Mouse (Mus musculus) hindbrain, embryonic 16.5 days (tissue): ENCODE measurements at regions not wholly inside any gene's neighbourhood (a gene's known extent, or its start where the extent isn't known, plus 50 kb on each side); places are given as distances from the start of the nearest gene placed in this dataset.
A peak's percentile ranks its signal among the peaks of the same experiment; 100 is the strongest.

Source experiments
- ATAC-seq: fragments of 200-750 bp; cut with Nextera tagmentation; 2 replicates; pipeline ENCODE4 v1.8.0; 2017; ENCODE audit warnings: moderate TSS enrichment, moderate library complexity
- H3K27ac ChIP-seq: fragments of 300-500 bp; sonication (generic); 2 replicates; pipeline ENCODE4 v1.5.1; 2014; ENCODE audit warnings: low read depth, mild to moderate bottlenecking, control low read depth, low read length, moderate library complexity
- H3K27me3 ChIP-seq: fragments of 300-500 bp; sonication (generic); replicated peaks from 2 replicates; pipeline ENCODE4 v1.6.1; 2014; ENCODE audit warnings: low read length; ENCODE audit not compliant: control insufficient read depth, insufficient read depth
- H3K36me3 ChIP-seq: fragments of 300-500 bp; sonication (generic); 2 replicates; pipeline ENCODE4 v1.6.1; 2014; ENCODE audit warnings: mild to moderate bottlenecking, low read length, moderate library complexity, mixed read lengths; ENCODE audit not compliant: control insufficient read depth, insufficient read depth
- H3K4me1 ChIP-seq: fragments of 300-500 bp; sonication (generic); 2 replicates; pipeline ENCODE4 v1.6.1; 2014; ENCODE audit warnings: low read depth, low read length; ENCODE audit not compliant: control insufficient read depth, insufficient read depth
- H3K4me2 ChIP-seq: fragments of 300-500 bp; sonication (generic); 2 replicates; pipeline ENCODE4 v1.6.1; 2014; ENCODE audit warnings: mild to moderate bottlenecking, low read length, control low read depth, moderate library complexity
- H3K4me3 ChIP-seq: fragments of 300-500 bp; sonication (generic); 2 replicates; pipeline ENCODE4 v1.5.1; 2014; ENCODE audit warnings: mild to moderate bottlenecking, low read length, control low read depth, moderate library complexity
- H3K9ac ChIP-seq: fragments of 300-500 bp; sonication (generic); 2 replicates; pipeline ENCODE4 v1.6.1; 2014; ENCODE audit warnings: low read depth, mild to moderate bottlenecking, control low read depth, low read length, moderate library complexity
- H3K9me3 ChIP-seq: fragments of 300-500 bp; sonication (generic); 2 replicates; pipeline ENCODE4 v1.6.1; 2014; ENCODE audit warnings: mild to moderate bottlenecking, low read length, moderate library complexity; ENCODE audit not compliant: control insufficient read depth
- WGBS: fragments of 180-500 bp; shearing (Covaris S2); extraction: QIAGEN DNeasy Blood & Tissue Kit; methylation state at CpG from one replicate; pipeline ENCODE4 v1.1.7; 2014; 5-methylcytosine and 5-hydroxymethylcytosine counted together

- Histone ChIP-seq H3K4me1 (peaks cover 23% of the 10 kb centered on the region), H3K27ac (peak overlapping the region; percentile 92), H3K4me3 (no peak overlapping the region), H3K9me3 (no peaks in the 10 kb centered on the region), H3K27me3 (no peaks in the 10 kb centered on the region), H3K36me3 (no peaks in the 10 kb centered on the region), H3K4me2 (0 out of 2 replicates have a peak overlapping the region, but pooled peaks have one; percentile 20), H3K9ac (peak overlapping the region; percentile 54)
- 21% methylated on average over 17 of the region's 17 CpGs for WGBS
- ATAC-seq: peak; percentile 89
Observed at GRCm38 (mm10) chr14:24841715-24842496, 355.0 kb downstream of the Rps24 start.

GRCm38 (mm10) chr14:24843626-24844025, 356.7 kb downstream of the Rps24 start:
- Histone ChIP-seq H3K9me3 (no peaks in the 10 kb centered on the region), H3K9ac (no peak overlapping the region), H3K36me3 (no peaks in the 10 kb centered on the region), H3K4me1 (peaks cover 23% of the 10 kb centered on the region), H3K27ac (no peak overlapping the region), H3K4me2 (no peak overlapping the region), H3K27me3 (no peaks in the 10 kb centered on the region), H3K4me3 (no peak overlapping the region)
- 86% methylated on average over 4 of the region's 4 CpGs for WGBS
- ATAC-seq: no peak

GRCm38 (mm10) chr14:24850491-24850890, 363.6 kb downstream of the Rps24 start:
- no peak overlapping the region for H3K27ac ChIP-seq
- H3K9ac ChIP-seq: no peak overlapping the region
- no peaks in the 10 kb centered on the region for H3K27me3 ChIP-seq
- H3K4me3 ChIP-seq: no peak overlapping the region
- H3K4me2 ChIP-seq: no peak overlapping the region
- ATAC-seq: peak; percentile 61; the same call in 1 of the 2 replicates
- H3K9me3 ChIP-seq: no peaks in the 10 kb centered on the region
- 11% methylated on average over 1 of the region's 1 CpGs for WGBS
- no peaks in the 10 kb centered on the region for H3K4me1 ChIP-seq
- H3K36me3 ChIP-seq: no peaks in the 10 kb centered on the region

GRCm38 (mm10) chr14:24854459-24854858, 367.5 kb downstream of the Rps24 start:
- H3K27me3 ChIP-seq: no peaks in the 10 kb centered on the region
- H3K4me3 ChIP-seq: no peak overlapping the region
- H3K9ac ChIP-seq: no peak overlapping the region
- WGBS: 60% methylated on average over 4 of the region's 4 CpGs
- H3K36me3 ChIP-seq: no peaks in the 10 kb centered on the region
- H3K9me3 ChIP-seq: no peaks in the 10 kb centered on the region
- no peak overlapping the region for H3K27ac ChIP-seq
- no peak for ATAC-seq
- no peak overlapping the region for H3K4me2 ChIP-seq
- no peaks in the 10 kb centered on the region for H3K4me1 ChIP-seq

- H3K36me3 ChIP-seq: no peaks in the 10 kb centered on the region
- H3K4me1 ChIP-seq: no peaks in the 10 kb centered on the region; the same call in 1 of the 2 replicates
- no peak for ATAC-seq
- no peaks in the 10 kb centered on the region for H3K27me3 ChIP-seq
- H3K9ac ChIP-seq: no peak overlapping the region
- H3K4me2 ChIP-seq: no peak overlapping the region
- no peak overlapping the region for H3K27ac ChIP-seq
- WGBS: 79% methylated on average over 8 of the region's 8 CpGs
- no peaks in the 10 kb centered on the region for H3K9me3 ChIP-seq
- H3K4me3 ChIP-seq: no peak overlapping the region
Observed at GRCm38 (mm10) chr14:24862171-24862570, 375.2 kb downstream of the Rps24 start.

- H3K36me3 ChIP-seq: no peaks in the 10 kb centered on the region
- ATAC-seq: no peak
- H3K4me3 ChIP-seq: no peak overlapping the region
- H3K4me1 ChIP-seq: no peaks in the 10 kb centered on the region; the same call in 1 of the 2 replicates
- H3K27me3 ChIP-seq: no peaks in the 10 kb centered on the region
- 78% methylated on average over 7 of the region's 7 CpGs for WGBS
- H3K9ac ChIP-seq: no peak overlapping the region
- no peak overlapping the region for H3K4me2 ChIP-seq
- H3K9me3 ChIP-seq: no peaks in the 10 kb centered on the region
- H3K27ac ChIP-seq: no peak overlapping the region
Observed at GRCm38 (mm10) chr14:24862661-24863060, 375.7 kb downstream of the Rps24 start.

- 67% methylated on average over 8 of the region's 8 CpGs for WGBS
- Histone ChIP-seq H3K9ac (no peak overlapping the region; the same call in 1 of the 2 replicates), H3K9me3 (no peaks in the 10 kb centered on the region), H3K36me3 (no peaks in the 10 kb centered on the region), H3K4me3 (no peak overlapping the region), H3K4me1 (no peaks in the 10 kb centered on the region; the same call in 1 of the 2 replicates), H3K4me2 (no peak overlapping the region), H3K27ac (no peak overlapping the region), H3K27me3 (no peaks in the 10 kb centered on the region)
- 0 out of 2 replicates have a peak, but pooled peaks have one; percentile 28 for ATAC-seq
Observed at GRCm38 (mm10) chr14:24863116-24863515, 376.2 kb downstream of the Rps24 start.

- no peaks in the 10 kb centered on the region; the same call in 1 of the 2 replicates for H3K4me1 ChIP-seq
- WGBS: 74% methylated on average over 6 of the region's 6 CpGs
- no peaks in the 10 kb centered on the region for H3K36me3 ChIP-seq
- H3K9ac ChIP-seq: no peak overlapping the region
- H3K4me3 ChIP-seq: no peak overlapping the region
- H3K9me3 ChIP-seq: no peaks in the 10 kb centered on the region
- peak; percentile 47; the same call in 1 of the 2 replicates for ATAC-seq
- no peak overlapping the region for H3K4me2 ChIP-seq
- H3K27ac ChIP-seq: peak overlapping the region; percentile 25; the same call in 1 of the 2 replicates
- no peaks in the 10 kb centered on the region for H3K27me3 ChIP-seq
Observed at GRCm38 (mm10) chr14:24865579-24866230, 378.8 kb downstream of the Rps24 start.

GRCm38 (mm10) chr14:24867816-24868215, 380.9 kb downstream of the Rps24 start:
- no peak overlapping the region for H3K9ac ChIP-seq
- ATAC-seq: no peak
- no peaks in the 10 kb centered on the region for H3K36me3 ChIP-seq
- H3K4me1 ChIP-seq: no peaks in the 10 kb centered on the region; the same call in 1 of the 2 replicates
- H3K27me3 ChIP-seq: no peaks in the 10 kb centered on the region
- no peaks in the 10 kb centered on the region for H3K9me3 ChIP-seq
- no peak overlapping the region for H3K4me2 ChIP-seq
- H3K4me3 ChIP-seq: no peak overlapping the region
- WGBS: 92% methylated on average over 6 of the region's 6 CpGs
- H3K27ac ChIP-seq: no peak overlapping the region
